Mouse (Mus musculus): Measurements from ENCODE around the gene Specc1l.

DNA sequence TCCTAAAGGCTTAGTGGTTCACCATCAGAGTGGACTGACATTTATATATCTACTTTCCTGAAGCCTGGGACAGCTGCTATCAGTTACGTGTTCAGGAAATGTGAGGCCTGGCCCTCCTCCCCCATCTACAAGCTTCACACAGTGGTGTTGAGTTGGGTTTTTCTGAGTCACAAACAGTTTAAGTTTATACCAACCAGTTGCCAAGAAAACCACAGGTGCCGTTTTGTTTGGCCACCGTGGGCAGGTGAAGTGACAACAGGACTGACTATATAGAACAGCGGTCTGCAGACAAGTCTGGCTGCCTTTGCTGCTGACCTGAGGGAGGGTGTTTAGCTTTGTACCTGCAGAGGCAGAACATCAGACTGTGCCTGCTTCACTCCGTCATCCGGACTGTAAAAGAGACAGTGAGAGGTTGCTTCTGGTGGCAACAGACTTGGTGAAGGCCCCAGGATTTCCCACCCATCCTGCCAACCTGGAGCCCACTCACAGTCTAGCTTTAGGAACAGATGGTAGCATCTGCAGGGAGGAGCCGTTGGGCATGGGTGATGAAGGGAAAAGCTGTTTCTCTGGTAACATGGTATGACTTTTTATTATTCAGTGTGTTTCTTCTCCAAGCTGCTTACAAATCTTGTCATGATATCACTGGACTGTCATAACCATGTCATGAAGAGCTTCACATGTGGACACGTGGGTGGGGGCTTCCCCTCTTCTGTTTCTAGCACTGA lies 91.6 kb downstream of the Specc1l start:
- TF ChIP-seq POLR2A (IDR thresholded peaks at IDR 0.05; ENCODE audit: extremely low read depth, insufficient read depth, low read length) (no peak), CTCF (IDR thresholded peaks at IDR 0.05; ENCODE audit: low read depth, low read length) (no peak)

Data from liver, adult 2 months (tissue).